In genomic region chr9:40800675-40801612, GRCm38 (mm10) we compare ENCODE assay signal across 8 mouse cellular contexts. TPM values are rescaled to one million over a fixed set of nuclear protein-coding genes. Genes with fewer than 3 reads are reported as not detected.
A peak's percentile ranks its signal among the peaks of the same experiment; 100 is the strongest.
DNase-seq lines count a peak whose midpoint lies in the region; ATAC-seq lines count a peak whose summit lies in the region.

Gene Hspa8, plus strand, starts transcription at chr9:40800984.

- peak; percentile 100 for DNase-seq in adrenal gland, adult (ENCODE audit: inconsistent age in 2 of 2, low spot score in 1 of 2)
- peak; percentile 99 for DNase-seq in embryo, embryonic 10.5 days (ENCODE audit: low spot score)
- DNase-seq in gastrocnemius, postnatal 14 days: peak; percentile 100
- peak; percentile 100 for DNase-seq in left cerebral cortex, postnatal 10 days (ENCODE audit: extremely low spot score in 1 of 2, low spot score in 2 of 2)
- DNase-seq in right cerebral cortex, postnatal 25 days: peak; percentile 100
- peak; percentile 100 for DNase-seq in urinary bladder, postnatal 4 days (ENCODE audit: low spot score in 2 of 2)

- ATAC-seq in inflammation-experienced regulatory T-cells, adult 6 months: peak; percentile 80
- peak; percentile 77 for ATAC-seq in megakaryocyte-erythroid progenitor cell, adult 5-6 weeks (replicated peaks; ENCODE audit: low FRiP score, low TSS enrichment, poor library complexity, severe bottlenecking)

- intact Hi-C loops in gastrocnemius, postnatal 14 days (cut with DNase I; ENCODE audit: low total_unique reads): no loop called here
- intact Hi-C loops in left cerebral cortex, postnatal 10 days (cut with DNase I): loop anchor here (2.0 kb wide), 1 partner anchor 44 kb away; no protein-coding TSS in a partner anchor

RNA-seq across cellular contexts. Expression of gene Hspa8, which starts in this region (rescaled TPM):
- total RNA-seq in gastrocnemius, postnatal 14 days (2021): 1,000 to 10,000 TPM in 1 of 2 experiments, 100 to 1,000 TPM in 1; 949 to 1,245 TPM
- 1,000 to 10,000 TPM; 2,551 to 3,273 (median 2,898) TPM for polyA plus RNA-seq in inflammation-experienced regulatory T-cells, adult 6 months (2017; shearing (Covaris generic))
- 1,000 to 10,000 TPM; 2,142 to 2,231 TPM for total RNA-seq in left cerebral cortex, postnatal 10 days (2021)
- 3,454 and 3,626 TPM in 2 replicates for total RNA-seq in megakaryocyte-erythroid progenitor cell, adult 5-6 weeks (2014; fragmentation: Nextera tagmentation)
- 5,878 and 7,940 TPM in 2 replicates for total RNA-seq in megakaryocyte-erythroid progenitor cell, adult 5-6 weeks (2017)

Comparison
In these comparisons a context has a peak if more than half of its experiments do, and no peak if none do; other contexts are left out.
1. Peak in every context shown above with its lines: DNase-seq and ATAC-seq.